Mouse (Mus musculus) kidney, adult 9 months (tissue): Measurements from ENCODE around the gene Plagl2.
"Not testable (repeated sequence)": the region's sequence is repeated elsewhere in the genome, so short reads cannot be mapped to it uniquely, and the experiment has no call there.

Source experiments
- DNase-seq: peaks from one replicate; pipeline ENCODE4 v3.0.0; 2022

The Plagl2 gene

GRCm38 (mm10) chr2:153241250-153242014 is at the start of gene Plagl2, which contains the start of gene Pofut1:
Gene Plagl2 (minus strand): TSS chr2:153241426.
Gene Pofut1 (plus strand): TSS chr2:153241533.
- peak; percentile 90 for DNase-seq

- DNase-seq, result peak; percentile 36
Measured at GRCm38 (mm10) chr2:153287835-153288234, 46.6 kb upstream of the Plagl2 start.

- DNase-seq, result no peak
Measured at GRCm38 (mm10) chr2:153286524-153286923, 45.3 kb upstream of the Plagl2 start.

GRCm38 (mm10) chr2:153283919-153284318 is 42.7 kb upstream of the Plagl2 start:
- no peak for DNase-seq

- DNase-seq, result no peak
Measured at GRCm38 (mm10) chr2:153278357-153278756, 37.1 kb upstream of the Plagl2 start.

GRCm38 (mm10) chr2:153276846-153277245 is 35.6 kb upstream of the Plagl2 start:
- DNase-seq, result not testable (repeated sequence)

- DNase-seq, result no peak
Measured at GRCm38 (mm10) chr2:153276440-153276839, 35.2 kb upstream of the Plagl2 start.

- not testable (repeated sequence) for DNase-seq
Measured at GRCm38 (mm10) chr2:153275577-153275976, 34.4 kb upstream of the Plagl2 start.

- no peak for DNase-seq
Measured at GRCm38 (mm10) chr2:153274919-153275247, 33.7 kb upstream of the Plagl2 start.

GRCm38 (mm10) chr2:153274200-153274918 is 33.1 kb upstream of the Plagl2 start:
- DNase-seq, result not testable (repeated sequence)

GRCm38 (mm10) chr2:153270231-153270915 is 29.1 kb upstream of the Plagl2 start:
- DNase-seq, result not testable (repeated sequence)

GRCm38 (mm10) chr2:153267331-153267730 is 26.1 kb upstream of the Plagl2 start:
- no peak for DNase-seq

- no peak for DNase-seq
Measured at GRCm38 (mm10) chr2:153263053-153263452, 21.8 kb upstream of the Plagl2 start.

GRCm38 (mm10) chr2:153259864-153260674 is 18.8 kb upstream of the Plagl2 start:
- DNase-seq, result no peak

GRCm38 (mm10) chr2:153259030-153259863 is 18.0 kb upstream of the Plagl2 start:
- no peak for DNase-seq

- no peak for DNase-seq
Measured at GRCm38 (mm10) chr2:153256604-153257003, 15.4 kb upstream of the Plagl2 start.

GRCm38 (mm10) chr2:153249751-153250150 is 8.5 kb upstream of the Plagl2 start:
- no peak for DNase-seq

GRCm38 (mm10) chr2:153242156-153242555 is 930 bp upstream of the Plagl2 start:
- no peak for DNase-seq

- DNase-seq, result peak; percentile 21
Measured at GRCm38 (mm10) chr2:153240701-153241235, 458 bp downstream of the Plagl2 start.

- DNase-seq, result no peak
Measured at GRCm38 (mm10) chr2:153239860-153240480, 1.3 kb downstream of the Plagl2 start.
